Mouse (Mus musculus) embryo, embryonic 11 days (tissue): ENCODE results near the gene Vps54.
"Not testable (repeated sequence)": the region's sequence is repeated elsewhere in the genome, so short reads cannot be mapped to it uniquely, and the experiment has no call there.

ENCODE experiments used
- DNase-seq: peaks from one replicate; pipeline ENCODE4 v3.0.0-alpha.2; 2015

The Vps54 gene

DNA sequence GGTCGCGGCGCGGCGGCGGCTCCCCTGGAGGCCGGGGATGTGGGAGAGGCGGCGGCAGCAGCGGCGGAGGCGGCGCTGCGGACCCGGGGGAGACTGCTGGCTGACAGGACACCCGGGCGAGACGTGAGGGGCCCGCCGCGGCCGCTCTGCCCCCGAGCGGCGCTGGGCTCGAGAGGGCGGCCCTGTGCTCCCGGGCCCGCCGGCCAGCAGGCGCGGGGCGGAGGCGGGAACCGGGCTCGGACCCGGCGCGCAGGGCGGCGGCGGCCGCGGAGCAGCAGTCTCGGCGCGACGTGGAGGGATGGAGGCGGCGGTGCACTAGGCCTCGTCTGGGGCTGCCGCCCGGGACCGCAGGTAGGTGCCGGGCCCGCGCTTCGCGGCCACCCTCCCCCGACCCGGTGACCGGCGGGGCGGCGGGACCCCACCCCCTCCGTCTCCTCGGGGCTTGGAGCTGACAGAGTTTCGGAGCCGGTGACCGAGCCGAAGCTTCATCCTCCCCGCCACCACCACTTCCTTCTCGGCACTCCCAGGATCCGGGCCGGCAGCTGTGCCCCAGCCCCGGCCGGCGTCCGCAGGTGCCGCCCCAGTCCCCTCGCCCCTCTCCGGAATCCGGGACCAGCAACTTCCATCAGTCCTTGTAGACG is at the start of gene Vps54:
Gene Vps54 (plus strand): TSS at position 261 of the 641 bp plus-strand sequence.
- peak; percentile 66 for DNase-seq

GRCm38 (mm10) chr11:21191821-21192220 is 47.3 kb upstream of the Vps54 start:
- DNase-seq, result not testable (repeated sequence)

GRCm38 (mm10) chr11:21194851-21195250 is 44.2 kb upstream of the Vps54 start:
- DNase-seq, result no peak

DNA sequence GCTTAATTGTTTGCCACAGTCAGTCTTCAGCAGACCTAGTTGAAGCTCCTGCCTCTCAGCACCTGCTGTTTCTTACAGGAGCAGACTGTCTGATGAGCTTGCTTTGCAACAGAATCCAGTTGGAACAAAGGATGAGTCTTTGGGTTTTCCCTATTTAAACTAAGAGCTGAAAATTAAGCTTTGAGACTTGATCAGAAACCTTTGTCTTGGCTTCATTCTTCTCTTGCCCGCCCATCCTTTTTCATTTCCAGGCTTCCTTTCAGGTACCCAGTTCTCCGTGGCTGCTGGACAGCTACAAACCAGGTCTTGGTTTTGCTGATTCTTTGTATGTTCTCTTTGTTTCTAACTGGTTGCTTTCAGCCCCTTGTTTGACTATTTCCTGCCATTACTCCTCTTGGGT is 30.0 kb upstream of the Vps54 start:
- DNase-seq, result no peak

DNA sequence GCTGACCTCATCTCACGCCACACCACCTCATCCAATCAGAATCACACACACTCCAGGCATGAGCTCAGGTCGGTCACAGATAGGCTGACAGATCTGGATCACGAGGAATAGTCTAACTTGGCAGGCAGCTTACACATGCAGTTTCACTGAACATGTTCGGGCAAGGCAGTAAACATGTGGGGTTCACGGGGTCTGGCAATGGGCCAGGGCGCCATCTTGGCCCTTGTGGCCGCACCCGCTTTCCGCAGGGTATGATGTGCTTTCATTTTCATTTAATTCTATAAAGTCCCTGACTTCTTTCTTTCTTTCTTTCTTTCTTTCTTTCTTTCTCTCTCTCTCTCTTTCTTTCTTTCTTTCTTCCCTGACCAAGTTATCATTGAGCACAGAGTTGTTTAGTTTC is 29.4 kb upstream of the Vps54 start:
- not testable (repeated sequence) for DNase-seq

- no peak for DNase-seq
Observed at GRCm38 (mm10) chr11:21217419-21217818, 21.7 kb upstream of the Vps54 start.

DNA sequence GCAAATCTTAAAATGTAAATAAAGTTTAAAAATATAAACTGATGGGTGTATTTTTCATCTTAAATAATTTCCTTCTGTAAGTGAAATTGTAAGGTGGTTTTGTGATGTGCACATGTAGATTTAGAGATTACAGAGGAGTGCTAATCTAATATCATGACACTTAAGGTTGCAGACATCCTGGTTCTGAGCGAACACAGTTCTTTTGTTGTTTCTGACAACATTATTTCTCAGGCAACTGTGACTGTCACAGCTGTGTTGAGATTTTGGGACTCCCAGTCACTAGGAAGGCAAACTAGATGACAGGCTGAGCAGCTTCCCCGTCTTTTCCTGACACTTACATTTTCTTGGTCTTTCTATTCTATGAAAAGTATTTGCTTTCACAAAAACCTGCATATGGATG is 19.8 kb upstream of the Vps54 start:
- no peak for DNase-seq

DNA sequence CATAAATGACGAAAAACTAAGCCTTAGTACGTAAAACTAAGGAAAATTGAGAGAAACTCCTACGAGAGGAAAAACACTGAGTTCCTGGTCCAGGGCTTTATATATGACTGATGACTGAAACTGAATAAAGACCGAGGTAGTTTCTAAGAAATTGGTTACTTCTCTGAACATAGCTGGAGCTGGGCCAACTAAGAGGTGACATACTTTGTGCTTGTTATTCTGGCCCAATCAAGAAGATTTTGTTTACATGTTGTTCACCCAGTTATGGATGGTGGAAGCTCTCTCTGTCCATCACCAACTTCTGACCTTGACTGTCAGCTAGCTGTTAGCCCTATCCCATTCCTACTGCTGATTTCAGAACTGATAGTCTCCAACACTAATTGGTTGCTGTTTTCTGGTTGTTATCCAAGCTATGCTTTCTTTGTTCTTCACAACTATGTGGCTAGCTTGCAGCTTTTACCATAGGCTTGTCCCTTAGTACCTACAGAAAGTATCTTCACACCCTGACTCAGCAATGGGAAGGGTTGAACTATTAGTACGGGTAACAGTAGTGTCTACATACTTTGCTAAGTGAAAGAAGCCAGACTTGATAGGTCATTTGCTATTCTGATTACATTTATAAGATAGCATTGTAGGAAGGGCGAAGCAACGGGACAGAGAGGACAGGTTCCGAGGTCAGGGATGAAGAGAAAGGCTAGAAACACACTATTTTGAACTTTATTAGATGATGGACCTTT is 19.1 kb upstream of the Vps54 start:
- DNase-seq, result no peak

DNA sequence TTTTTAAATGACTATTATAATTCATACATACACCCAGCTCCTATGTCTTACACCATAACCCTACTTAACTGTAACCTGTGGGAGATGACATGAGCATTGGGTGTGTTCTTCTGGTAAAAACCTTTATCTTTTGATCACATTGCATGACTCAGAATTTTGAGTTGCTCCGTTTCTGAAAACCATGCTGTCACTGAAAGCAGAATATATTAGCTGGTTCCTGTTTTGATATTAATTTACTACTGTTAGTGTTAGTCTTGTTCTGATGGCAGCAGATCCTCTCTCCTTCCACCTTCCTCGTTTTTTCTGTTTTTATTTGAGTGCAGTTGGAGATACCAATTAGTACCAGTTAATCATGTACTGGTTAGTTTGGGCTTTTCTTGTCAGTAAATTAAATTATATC is 18.3 kb upstream of the Vps54 start:
- no peak for DNase-seq

DNA sequence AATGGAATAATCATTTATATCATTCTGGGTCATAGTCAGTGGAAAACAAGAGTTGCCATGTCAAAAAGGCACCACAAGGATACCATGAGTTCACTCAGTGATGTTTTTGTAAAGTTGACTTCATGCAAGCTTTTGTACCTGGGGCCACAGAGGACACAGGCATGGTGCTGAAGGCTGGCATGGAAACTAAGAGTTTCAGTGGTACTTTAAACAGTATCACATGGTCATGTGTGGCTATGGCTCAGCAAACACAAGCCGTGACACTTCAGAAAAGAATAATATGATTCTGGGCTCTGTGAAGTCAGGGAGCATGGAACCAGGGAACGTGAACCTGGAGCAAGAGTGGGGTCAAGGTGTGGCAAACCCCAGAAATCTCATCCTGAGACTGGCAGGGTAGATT is 17.7 kb upstream of the Vps54 start:
- DNase-seq, result no peak

GRCm38 (mm10) chr11:21222606-21223207 is 16.4 kb upstream of the Vps54 start:
- no peak for DNase-seq

- DNase-seq, result no peak
Observed at GRCm38 (mm10) chr11:21223539-21223938, 15.5 kb upstream of the Vps54 start.

- no peak for DNase-seq
Observed at GRCm38 (mm10) chr11:21224041-21224440, 15.0 kb upstream of the Vps54 start.

GRCm38 (mm10) chr11:21224446-21224845 is 14.6 kb upstream of the Vps54 start:
- DNase-seq, result no peak

DNA sequence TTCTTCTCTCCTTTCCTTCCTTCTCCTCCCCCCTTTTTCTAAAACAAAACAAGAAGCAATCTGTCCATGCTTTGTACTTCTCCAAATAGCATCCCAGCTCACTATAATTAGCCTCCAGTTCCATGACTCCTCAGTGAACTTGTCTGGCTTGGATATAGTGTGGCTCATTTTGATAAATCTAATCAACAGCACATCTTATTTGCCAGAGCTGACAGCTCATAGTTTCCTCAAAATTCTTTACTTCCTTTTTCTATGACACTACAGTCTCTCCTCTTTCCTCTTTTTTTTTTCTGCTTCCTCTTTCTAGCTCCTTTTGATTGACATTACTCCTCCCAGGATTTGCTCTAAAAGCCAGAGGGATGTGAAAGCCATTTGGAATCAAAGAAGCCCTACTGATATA is 14.1 kb upstream of the Vps54 start:
- DNase-seq, result no peak

- DNase-seq, result no peak
Observed at GRCm38 (mm10) chr11:21235381-21235780, 3.7 kb upstream of the Vps54 start.

DNA sequence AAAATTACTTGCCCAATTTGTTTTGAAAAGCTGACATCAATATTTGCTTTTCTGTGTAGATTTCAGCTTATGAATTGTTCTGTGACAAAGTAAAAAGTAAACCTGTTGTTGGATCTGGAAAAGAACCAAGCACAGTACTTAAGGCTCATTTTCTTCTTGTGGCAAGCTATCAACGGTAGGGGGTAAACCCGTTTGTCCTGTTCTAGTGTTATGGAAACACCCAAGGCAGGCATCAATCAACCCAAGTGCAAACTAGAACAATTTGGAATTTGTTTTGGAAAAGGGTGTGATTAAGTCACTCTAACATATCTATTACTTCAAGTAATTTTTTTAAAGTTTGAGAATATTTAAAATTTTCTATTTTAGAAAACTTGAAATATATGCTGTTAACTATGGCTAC is 3.3 kb upstream of the Vps54 start:
- no peak for DNase-seq

DNA sequence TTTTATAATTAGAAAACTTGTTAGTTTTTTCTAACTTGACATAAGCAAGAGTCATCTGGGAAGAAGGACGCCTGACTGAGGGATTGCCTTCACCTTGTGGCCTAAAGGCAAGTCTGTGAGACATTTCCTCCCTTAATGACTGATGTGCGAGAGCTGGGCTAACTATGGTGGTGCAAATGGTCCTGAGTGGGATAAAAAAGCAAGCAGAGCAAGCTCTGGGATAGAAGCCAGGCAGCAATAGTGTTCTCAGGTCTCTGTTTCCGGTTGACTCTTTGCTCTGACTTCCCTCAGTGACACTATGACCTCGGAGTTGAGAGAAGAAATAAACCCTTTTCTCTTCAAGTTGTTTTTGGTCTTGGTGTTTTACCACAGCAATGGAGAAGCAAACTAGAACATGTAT is 2.1 kb upstream of the Vps54 start:
- no peak for DNase-seq

DNA sequence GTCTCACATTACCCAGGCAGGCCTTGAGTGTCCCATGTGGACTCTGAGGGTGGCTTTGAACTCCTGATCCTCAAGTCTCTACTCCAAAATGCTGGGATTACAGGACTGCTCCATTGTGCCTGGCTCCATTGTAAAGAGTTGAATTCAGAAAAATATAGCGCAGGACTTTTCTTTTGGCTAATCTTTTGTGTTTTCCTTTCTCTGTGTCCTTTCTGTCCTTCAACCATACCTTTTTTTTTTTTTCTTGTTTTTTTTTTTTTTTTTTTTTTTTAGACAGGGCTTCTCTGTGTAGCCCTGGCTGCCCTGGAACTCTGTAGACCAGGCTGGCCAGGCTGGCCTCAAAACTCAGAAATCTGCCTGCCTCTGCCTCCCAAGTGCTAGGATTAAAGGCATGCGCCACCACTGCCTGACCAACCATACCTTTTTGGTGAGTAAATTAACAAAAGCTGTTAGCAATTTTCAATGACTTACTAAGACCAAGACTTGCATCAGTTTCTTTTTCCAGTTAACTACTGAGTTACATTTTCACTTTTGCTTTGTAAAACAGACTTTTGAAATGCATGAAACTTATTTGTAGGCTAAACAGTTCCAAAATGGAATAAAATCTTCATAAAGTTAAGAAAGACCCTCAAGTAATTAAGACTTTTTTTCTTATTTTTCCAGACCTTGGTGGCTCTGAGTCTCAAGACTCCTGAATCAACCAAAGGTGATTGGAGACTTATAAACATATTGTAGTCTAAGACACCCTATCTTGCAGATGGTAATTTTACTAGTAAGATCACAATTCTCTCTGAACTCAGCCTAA is 1.4 kb upstream of the Vps54 start:
- no peak for DNase-seq

- peak; percentile 85 for DNase-seq
Observed at GRCm38 (mm10) chr11:21238279-21239020, 631 bp upstream of the Vps54 start.

- peak; percentile 12 for DNase-seq
Observed at GRCm38 (mm10) chr11:21239763-21240509, 855 bp downstream of the Vps54 start.

DNA sequence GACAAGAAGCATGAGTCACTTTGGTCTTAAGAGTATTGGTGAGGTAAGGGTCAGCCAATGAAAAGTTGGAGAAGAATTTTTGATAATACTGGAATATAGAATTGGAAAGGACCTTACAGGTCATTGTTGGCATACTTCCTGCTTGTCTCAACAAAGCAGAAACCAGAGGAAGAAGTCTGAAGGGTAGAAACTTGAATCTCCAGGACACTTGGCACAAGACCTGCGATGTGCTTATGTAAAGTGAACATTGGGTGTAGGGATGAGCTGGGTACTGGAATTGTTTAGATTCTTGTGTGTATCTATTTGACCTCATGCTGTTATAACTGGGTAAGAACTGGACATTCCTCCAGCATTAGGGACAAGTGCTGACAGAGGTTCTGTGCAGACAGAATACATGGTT is 2.3 kb downstream of the Vps54 start:
- no peak for DNase-seq
